Mouse (Mus musculus) cerebellum, adult 2 months (tissue): ENCODE data around the gene Gca.

ENCODE experiments used
- CTCF ChIP-seq: fragments of 200-500 bp; IDR thresholded peaks from 2 replicates; pipeline ENCODE4 v1.5.1; 2011; ENCODE audit warnings: low read depth, mild to moderate bottlenecking, control low read depth, low read length, moderate library complexity, borderline replicate concordance; ENCODE audit not compliant: insufficient read depth
- POLR2A ChIP-seq: fragments of 200-500 bp; IDR thresholded peaks from 2 replicates; pipeline ENCODE4 v1.6.1; 2011; ENCODE audit warnings: low read length, control low read depth, borderline replicate concordance; ENCODE audit not compliant: insufficient read depth

DNA sequence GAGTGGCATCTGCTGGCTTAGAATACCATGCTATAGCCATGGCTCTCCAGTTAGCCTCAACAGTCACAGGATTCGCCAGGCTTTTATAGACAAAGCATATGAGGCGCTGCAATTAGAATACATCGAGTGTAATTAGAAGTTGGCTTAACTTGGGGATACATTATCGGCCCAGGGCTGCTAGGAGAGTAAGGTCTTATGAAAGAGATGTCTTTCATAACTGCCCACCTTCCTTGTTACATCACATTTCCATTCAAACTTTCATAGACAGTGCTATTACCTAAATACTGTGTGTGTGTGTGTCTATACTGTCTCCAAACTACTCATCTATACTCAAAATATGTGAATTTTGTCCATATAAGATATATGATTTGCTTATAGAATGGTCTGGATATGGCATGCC is 51.2 kb downstream of the Gca start:
- TF ChIP-seq CTCF (no peak), POLR2A (no peak)
